Mouse (Mus musculus) bone marrow, adult 2 months (tissue): ENCODE measurements around the gene Ide.

ENCODE experiments used
- CTCF ChIP-seq: fragments of 200-500 bp; IDR thresholded peaks from 2 replicates; pipeline ENCODE4 v1.5.1; 2011; ENCODE audit warnings: low read length, control low read depth; ENCODE audit not compliant: control insufficient read depth, insufficient read depth
- POLR2A ChIP-seq: fragments of 200-500 bp; IDR thresholded peaks from 2 replicates; pipeline ENCODE4 v1.6.1; 2011; ENCODE audit warnings: low read depth, mild to moderate bottlenecking, control low read depth, low read length, borderline replicate concordance; ENCODE audit not compliant: control insufficient read depth

- TF ChIP-seq CTCF (no peak), POLR2A (no peak)
Measured at GRCm38 (mm10) chr19:37235818-37236217, 101.8 kb downstream of the Ide start.
